Mouse (Mus musculus): ENCODE results near the gene Adgrg6. TPM values are rescaled to one million over a fixed set of nuclear protein-coding genes. Genes with fewer than 3 reads are reported as not detected.

Adgrg6 gene
- polyA plus RNA-seq, 1 experiment from 2014 or later: 0.87 TPM

DNA sequence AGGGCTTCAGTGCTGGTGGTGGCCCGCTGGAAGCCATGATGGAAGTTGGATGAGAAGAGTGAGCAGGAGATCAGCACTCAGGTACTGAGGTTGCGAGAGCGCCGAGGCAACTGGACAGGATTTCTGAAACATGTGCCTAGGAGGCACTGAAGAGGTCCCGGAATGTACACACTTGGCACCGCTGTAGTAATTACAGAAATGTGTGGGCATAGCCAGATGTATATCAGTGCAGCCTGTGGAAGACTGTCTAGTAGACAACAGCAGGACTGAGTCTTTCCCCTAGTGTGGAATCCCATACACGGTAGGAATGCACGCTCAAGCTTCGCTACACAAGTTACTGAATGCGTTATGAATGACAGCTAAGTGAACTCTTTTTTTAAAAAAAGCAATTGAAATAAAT is 86.1 kb downstream of the Adgrg6 start:
- no peaks in the 10 kb centered on the region for H3K4me1 ChIP-seq (replicated peaks; ENCODE audit: control insufficient read depth, insufficient read depth, low read length)
- DNase-seq (ENCODE audit: low spot score) (no peak), ATAC-seq (replicated peaks; ENCODE audit: low FRiP score) (no peak)
- H3K4me2 ChIP-seq (ENCODE audit: low read depth, low read length, severe bottlenecking): no peak overlapping the region
- no peak overlapping the region for H3K9ac ChIP-seq (ENCODE audit: low read length)
- WGBS: 95% methylated on average over 10 of the region's 10 CpGs
- no peaks in the 10 kb centered on the region for H3K36me3 ChIP-seq (ENCODE audit: control insufficient read depth, insufficient read depth, low read length)
- H3K4me3 ChIP-seq (ENCODE audit: low read depth, low read length): no peak overlapping the region
- no peaks in the 10 kb centered on the region for H3K9me3 ChIP-seq (ENCODE audit: control insufficient read depth, low read length)
- no peaks in the 10 kb centered on the region for H3K27me3 ChIP-seq (ENCODE audit: control insufficient read depth, insufficient read depth, low read length)
- H3K27ac ChIP-seq (ENCODE audit: low read depth, low read length): no peak overlapping the region

- Histone ChIP-seq H3K9ac (ENCODE audit: low read length) (no peak overlapping the region), H3K27me3 (ENCODE audit: control insufficient read depth, insufficient read depth, low read length) (no peaks in the 10 kb centered on the region), H3K27ac (ENCODE audit: low read depth, low read length) (no peak overlapping the region), H3K36me3 (ENCODE audit: control insufficient read depth, insufficient read depth, low read length) (no peaks in the 10 kb centered on the region), H3K4me1 (replicated peaks; ENCODE audit: control insufficient read depth, insufficient read depth, low read length) (no peaks in the 10 kb centered on the region), H3K4me2 (ENCODE audit: low read depth, low read length, severe bottlenecking) (no peak overlapping the region), H3K4me3 (ENCODE audit: low read depth, low read length) (no peak overlapping the region), H3K9me3 (ENCODE audit: control insufficient read depth, low read length) (no peaks in the 10 kb centered on the region)
- 77% methylated on average over 4 of the region's 4 CpGs for WGBS
- no peak for DNase-seq (ENCODE audit: low spot score)
- no peak for ATAC-seq (replicated peaks; ENCODE audit: low FRiP score)
Measured at GRCm38 (mm10) chr10:14454481-14454880, 91.0 kb downstream of the Adgrg6 start.

DNA sequence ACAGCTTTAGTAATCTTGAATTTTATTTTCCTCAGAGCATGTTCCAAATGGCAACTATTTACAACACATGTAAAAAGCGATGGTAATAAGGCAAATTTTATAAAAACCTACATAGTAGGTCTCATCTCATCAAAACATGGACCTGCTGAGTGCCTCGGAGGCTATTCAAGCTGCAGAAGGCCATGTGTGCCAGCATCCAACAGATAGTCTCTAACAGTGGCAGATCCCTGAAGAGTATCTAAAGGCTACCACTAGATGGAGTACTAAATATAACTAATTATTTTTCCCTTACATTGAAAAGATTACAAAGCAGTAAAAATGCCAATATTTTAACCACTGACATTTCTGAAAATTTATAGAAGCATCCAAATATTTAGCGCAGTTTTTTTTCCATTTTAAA is 93.6 kb downstream of the Adgrg6 start:
- no peak overlapping the region for H3K4me2 ChIP-seq (ENCODE audit: low read depth, low read length, severe bottlenecking)
- no peaks in the 10 kb centered on the region for H3K9me3 ChIP-seq (ENCODE audit: control insufficient read depth, low read length)
- H3K9ac ChIP-seq (ENCODE audit: low read length): no peak overlapping the region
- no peak overlapping the region for H3K4me3 ChIP-seq (ENCODE audit: low read depth, low read length)
- WGBS: 40% methylated on average over 3 of the region's 3 CpGs
- H3K36me3 ChIP-seq (ENCODE audit: control insufficient read depth, insufficient read depth, low read length): no peaks in the 10 kb centered on the region
- no peak for DNase-seq (ENCODE audit: low spot score)
- H3K4me1 ChIP-seq (replicated peaks; ENCODE audit: control insufficient read depth, insufficient read depth, low read length): no peaks in the 10 kb centered on the region
- no peak; the same call in 1 of the 2 replicates for ATAC-seq (replicated peaks; ENCODE audit: low FRiP score)
- no peaks in the 10 kb centered on the region for H3K27me3 ChIP-seq (ENCODE audit: control insufficient read depth, insufficient read depth, low read length)
- no peak overlapping the region for H3K27ac ChIP-seq (ENCODE audit: low read depth, low read length)

GRCm38 (mm10) chr10:14450073-14450472 is 95.4 kb downstream of the Adgrg6 start:
- H3K4me1 ChIP-seq (replicated peaks; ENCODE audit: control insufficient read depth, insufficient read depth, low read length): no peaks in the 10 kb centered on the region
- DNase-seq (ENCODE audit: low spot score): no peak
- H3K4me2 ChIP-seq (ENCODE audit: low read depth, low read length, severe bottlenecking): no peak overlapping the region
- H3K9ac ChIP-seq (ENCODE audit: low read length): no peak overlapping the region
- H3K4me3 ChIP-seq (ENCODE audit: low read depth, low read length): no peak overlapping the region
- ATAC-seq (replicated peaks; ENCODE audit: low FRiP score): no peak
- WGBS: 70% methylated on average over 7 of the region's 7 CpGs
- no peaks in the 10 kb centered on the region for H3K36me3 ChIP-seq (ENCODE audit: control insufficient read depth, insufficient read depth, low read length)
- no peaks in the 10 kb centered on the region for H3K9me3 ChIP-seq (ENCODE audit: control insufficient read depth, low read length)
- H3K27ac ChIP-seq (ENCODE audit: low read depth, low read length): no peak overlapping the region
- no peaks in the 10 kb centered on the region for H3K27me3 ChIP-seq (ENCODE audit: control insufficient read depth, insufficient read depth, low read length)

DNA sequence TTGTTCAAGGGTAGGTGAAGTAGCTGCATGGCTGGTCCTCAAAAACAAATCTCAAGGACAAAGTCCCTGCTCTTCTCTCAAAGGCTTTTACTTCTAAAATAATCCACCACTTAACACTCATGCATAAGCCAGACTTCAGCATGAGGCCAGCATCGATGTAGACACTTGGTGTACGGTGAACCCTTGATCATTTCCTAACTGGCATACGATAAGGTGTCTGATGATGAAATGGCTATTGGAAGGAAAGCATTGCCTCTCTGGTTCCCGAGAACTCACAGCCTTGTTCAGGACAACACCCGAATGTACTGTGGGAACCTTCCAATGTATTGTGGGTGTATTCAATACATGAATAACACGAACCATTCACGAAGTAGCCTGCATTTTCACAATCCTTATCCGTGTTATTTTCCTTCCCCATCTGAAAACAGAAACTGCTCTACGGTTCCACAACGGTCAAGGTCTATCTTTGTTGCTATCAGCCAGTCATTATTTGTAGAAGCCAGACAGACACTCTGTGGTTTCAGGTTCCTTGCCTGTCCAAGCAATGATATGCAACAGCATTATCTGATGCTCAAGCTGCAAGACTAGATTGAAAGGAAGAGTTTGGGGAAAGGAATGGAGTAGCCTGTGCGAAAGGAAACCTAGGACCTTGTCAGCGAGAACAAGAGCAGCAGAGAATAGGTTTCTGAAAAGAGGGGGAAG is 99.7 kb downstream of the Adgrg6 start:
- Histone ChIP-seq H3K4me2 (ENCODE audit: low read depth, low read length, severe bottlenecking) (no peak overlapping the region), H3K9me3 (ENCODE audit: control insufficient read depth, low read length) (no peaks in the 10 kb centered on the region), H3K27me3 (ENCODE audit: control insufficient read depth, insufficient read depth, low read length) (no peaks in the 10 kb centered on the region), H3K4me1 (replicated peaks; ENCODE audit: control insufficient read depth, insufficient read depth, low read length) (no peaks in the 10 kb centered on the region), H3K4me3 (ENCODE audit: low read depth, low read length) (no peak overlapping the region), H3K9ac (ENCODE audit: low read length) (no peak overlapping the region), H3K27ac (ENCODE audit: low read depth, low read length) (no peak overlapping the region), H3K36me3 (ENCODE audit: control insufficient read depth, insufficient read depth, low read length) (no peaks in the 10 kb centered on the region)
- DNase-seq (ENCODE audit: low spot score): no peak
- WGBS: 90% methylated on average over 12 of the region's 12 CpGs
- ATAC-seq (replicated peaks; ENCODE audit: low FRiP score): no peak

DNA sequence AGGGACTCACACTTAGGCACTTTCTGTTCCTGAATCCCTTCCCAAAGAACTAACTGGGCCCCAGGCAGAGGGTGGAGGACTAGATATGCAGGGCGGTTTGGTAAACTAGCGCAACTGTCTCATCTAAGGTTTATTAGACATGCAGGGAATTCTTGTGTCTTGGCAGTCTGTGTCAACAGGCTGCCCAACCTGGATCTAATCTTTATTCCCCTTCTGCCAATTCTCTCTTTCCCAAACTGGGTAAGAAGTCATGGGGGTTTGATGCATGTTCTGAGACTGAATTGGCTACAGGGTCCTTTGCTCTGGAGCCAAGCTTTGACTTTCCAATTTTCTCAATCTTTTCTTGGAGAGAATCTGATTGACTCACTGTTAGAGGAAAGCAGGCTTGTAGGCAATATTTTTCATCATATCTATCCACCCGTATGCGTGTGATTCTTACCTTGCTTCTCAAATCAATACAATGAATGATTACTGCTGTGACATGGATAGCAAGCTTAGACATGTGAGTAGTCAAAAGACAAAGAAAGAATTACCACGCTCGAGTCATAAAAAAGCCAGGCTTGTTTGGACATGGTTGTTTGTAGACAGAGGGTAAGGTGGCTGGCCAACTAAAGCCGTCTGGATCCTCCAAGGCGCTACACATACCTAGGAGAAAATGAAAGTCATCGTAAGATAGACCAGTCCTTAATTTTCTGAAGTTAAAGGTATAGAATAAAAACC is 104.4 kb downstream of the Adgrg6 start:
- Histone ChIP-seq H3K9me3 (ENCODE audit: control insufficient read depth, low read length) (no peaks in the 10 kb centered on the region), H3K27ac (ENCODE audit: low read depth, low read length) (no peak overlapping the region), H3K4me3 (ENCODE audit: low read depth, low read length) (no peak overlapping the region), H3K9ac (ENCODE audit: low read length) (no peak overlapping the region), H3K27me3 (ENCODE audit: control insufficient read depth, insufficient read depth, low read length) (no peaks in the 10 kb centered on the region), H3K36me3 (ENCODE audit: control insufficient read depth, insufficient read depth, low read length) (no peaks in the 10 kb centered on the region), H3K4me2 (ENCODE audit: low read depth, low read length, severe bottlenecking) (no peak overlapping the region), H3K4me1 (replicated peaks; ENCODE audit: control insufficient read depth, insufficient read depth, low read length) (no peaks in the 10 kb centered on the region)
- ATAC-seq (replicated peaks; ENCODE audit: low FRiP score) (no peak), DNase-seq (ENCODE audit: low spot score) (no peak)
- 91% methylated on average over 9 of the region's 9 CpGs for WGBS

GRCm38 (mm10) chr10:14404070-14404469 is 141.4 kb downstream of the Adgrg6 start:
- 76% methylated on average over 1 of the region's 1 CpGs for WGBS
- no peak for ATAC-seq (replicated peaks; ENCODE audit: low FRiP score)

GRCm38 (mm10) chr10:14401744-14402143 is 143.7 kb downstream of the Adgrg6 start:
- H3K4me1 ChIP-seq (replicated peaks; ENCODE audit: control insufficient read depth, insufficient read depth, low read length): no peaks in the 10 kb centered on the region
- 91% methylated on average over 8 of the region's 8 CpGs for WGBS
- H3K27ac ChIP-seq (ENCODE audit: low read depth, low read length): no peak overlapping the region
- no peak overlapping the region for H3K4me3 ChIP-seq (ENCODE audit: low read depth, low read length)
- peaks cover 4% of the 10 kb centered on the region; the same call in 1 of the 2 replicates for H3K9me3 ChIP-seq (ENCODE audit: control insufficient read depth, low read length)
- H3K9ac ChIP-seq (ENCODE audit: low read length): no peak overlapping the region
- no peak for ATAC-seq (replicated peaks; ENCODE audit: low FRiP score)
- H3K27me3 ChIP-seq (ENCODE audit: control insufficient read depth, insufficient read depth, low read length): no peaks in the 10 kb centered on the region
- no peaks in the 10 kb centered on the region for H3K36me3 ChIP-seq (ENCODE audit: control insufficient read depth, insufficient read depth, low read length)
- DNase-seq (ENCODE audit: low spot score): no peak
- H3K4me2 ChIP-seq (ENCODE audit: low read depth, low read length, severe bottlenecking): no peak overlapping the region

More at GRCm38 (mm10) chr10:14404070-14404469, 141.4 kb downstream of the Adgrg6 start:
- no peak overlapping the region for H3K4me3 ChIP-seq (ENCODE audit: low read depth, low read length)
- no peaks in the 10 kb centered on the region for H3K4me1 ChIP-seq (replicated peaks; ENCODE audit: control insufficient read depth, insufficient read depth, low read length)
- H3K9ac ChIP-seq (ENCODE audit: low read length): no peak overlapping the region
- no peak overlapping the region for H3K4me2 ChIP-seq (ENCODE audit: low read depth, low read length, severe bottlenecking)
- no peak for DNase-seq (ENCODE audit: low spot score)
- H3K27me3 ChIP-seq (ENCODE audit: control insufficient read depth, insufficient read depth, low read length): no peaks in the 10 kb centered on the region
- peaks cover 12% of the 10 kb centered on the region; the same call in 1 of the 2 replicates for H3K9me3 ChIP-seq (ENCODE audit: control insufficient read depth, low read length)
- no peaks in the 10 kb centered on the region; the same call in 1 of the 2 replicates for H3K36me3 ChIP-seq (ENCODE audit: control insufficient read depth, insufficient read depth, low read length)
- no peak overlapping the region for H3K27ac ChIP-seq (ENCODE audit: low read depth, low read length)

All from forebrain, embryonic 11.5 days (tissue).